Mouse (Mus musculus) MEL (cell line): ENCODE measurements at regions not wholly inside any gene's neighbourhood (a gene's known extent, or its start where the extent isn't known, plus 50 kb on each side); places are given as distances from the start of the nearest gene placed in this dataset.

Source experiments
- CTCF ChIP-seq, 3 experiments: IDR thresholded peaks in 2 of 3; conservative IDR thresholded peaks in 1 of 3; 2 replicates each; pipeline ENCODE4 v1.5.1; 2011 to 2012; ENCODE audit warnings: low read length in 3 of 3, low read depth in 2 of 3, mild to moderate bottlenecking in 2 of 3, improper control_type of control experiment in 1 of 3, inconsistent platforms in 1 of 3, mixed read lengths in 1 of 3, moderate library complexity in 1 of 3; ENCODE audit not compliant: control insufficient read depth in 1 of 3, insufficient read depth in 1 of 3, poor library complexity in 1 of 3, severe bottlenecking in 1 of 3
- EP300 ChIP-seq, 2 experiments: IDR thresholded peaks; 2 replicates each; pipeline ENCODE4 v1.6.1; 2011; ENCODE audit warnings: improper control_type of control experiment in 2 of 2, low read length in 2 of 2, low read depth in 1 of 2, mild to moderate bottlenecking in 1 of 2
- GABPA ChIP-seq: IDR thresholded peaks from 2 replicates; pipeline ENCODE4 v1.6.1; 2012; ENCODE audit warnings: low read depth, mild to moderate bottlenecking, inconsistent platforms, low read length, improper control_type of control experiment, moderate library complexity
- JUND ChIP-seq: IDR thresholded peaks from 2 replicates; pipeline ENCODE4 v1.6.1; 2011; ENCODE audit warnings: low read depth, mild to moderate bottlenecking, improper control_type of control experiment, low read length
- MAFK ChIP-seq: IDR thresholded peaks from 2 replicates; pipeline ENCODE4 v1.6.1; 2011; ENCODE audit warnings: low read depth, mild to moderate bottlenecking, low read length, improper control_type of control experiment, borderline replicate concordance
- MAX ChIP-seq: IDR thresholded peaks from 2 replicates; pipeline ENCODE4 v1.6.1; 2011; ENCODE audit warnings: low read length, improper control_type of control experiment
- MXI1 ChIP-seq: IDR thresholded peaks from 2 replicates; pipeline ENCODE4 v1.6.1; 2011; ENCODE audit warnings: mild to moderate bottlenecking, low read depth, low read length, improper control_type of control experiment
- POLR2A ChIP-seq, 2 experiments: IDR thresholded peaks; 2 replicates each; pipeline ENCODE4 v1.6.1; 2011 to 2012; ENCODE audit warnings: low read length in 2 of 2, mild to moderate bottlenecking in 2 of 2, control low read depth in 1 of 2, improper control_type of control experiment in 1 of 2, low read depth in 1 of 2, moderate library complexity in 1 of 2; ENCODE audit not compliant: control insufficient read depth in 1 of 2, insufficient read depth in 1 of 2, poor library complexity in 1 of 2

DNA sequence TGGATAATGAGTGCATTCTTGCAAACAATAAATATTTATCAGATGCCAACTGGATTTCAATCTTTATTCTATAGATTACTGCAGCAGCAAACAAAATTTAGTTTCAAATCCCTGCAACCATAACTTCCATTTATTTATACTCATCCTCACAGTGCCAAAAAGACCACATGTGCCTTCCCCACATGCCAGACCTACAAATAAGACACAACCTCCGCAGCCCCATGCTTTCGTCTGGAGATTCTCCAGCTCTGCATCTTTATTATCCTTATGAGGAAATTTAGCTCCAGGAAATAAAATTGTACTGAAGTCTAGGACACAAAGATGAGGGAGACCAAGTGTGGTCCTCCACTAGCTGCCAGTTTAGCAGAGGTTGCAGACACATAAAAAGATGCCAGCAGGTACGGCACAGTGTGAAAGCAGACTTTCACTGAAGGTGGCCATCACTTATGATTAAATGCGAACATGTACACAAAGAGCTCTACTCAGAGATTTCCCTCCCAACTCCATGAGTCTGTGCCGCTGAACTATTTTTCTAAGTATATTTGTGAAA, 183.4 kb upstream of the Rag2 start:
- TF ChIP-seq CTCF (IDR thresholded peaks at IDR 0.05 in 2 of 3, conservative IDR thresholded peaks at IDR 0.05 in 1 of 3; ENCODE audit: control insufficient read depth in 1 of 3, insufficient read depth in 1 of 3, low read depth in 2 of 3, low read length in 3 of 3, poor library complexity in 1 of 3, severe bottlenecking in 1 of 3) (no peak), MAX (no peak), GABPA (no peak), POLR2A (IDR thresholded peaks at IDR 0.05; ENCODE audit: control insufficient read depth in 1 of 2, insufficient read depth in 1 of 2, low read depth in 1 of 2, low read length in 2 of 2, poor library complexity in 1 of 2) (no peak), MAFK (no peak), JUND (no peak), MXI1 (no peak), EP300 (IDR thresholded peaks at IDR 0.05; ENCODE audit: low read depth in 1 of 2, low read length in 2 of 2) (no peak)
